Mouse (Mus musculus): Measurements from ENCODE around the gene Hip1r.

DNA sequence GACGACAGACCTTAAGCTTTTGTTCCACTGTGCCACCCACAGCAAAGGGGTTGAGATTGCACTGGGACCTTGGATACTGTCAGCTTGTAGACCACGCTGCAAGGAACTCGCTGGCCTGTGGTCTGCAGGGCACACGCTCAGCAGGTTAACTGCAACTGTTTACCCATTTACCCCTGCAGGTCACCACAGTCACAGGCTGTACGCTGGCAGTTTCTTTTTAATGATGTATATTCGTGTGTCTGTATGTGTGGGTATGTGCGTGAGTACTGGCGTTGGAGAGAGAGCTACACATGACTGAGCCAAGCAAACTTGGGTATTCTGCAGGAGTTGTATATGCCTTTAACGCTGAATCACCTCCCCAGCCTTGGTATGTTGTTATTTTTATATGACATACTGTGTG lies 45.2 kb downstream of the Hip1r start:
- no peak for TF ChIP-seq POLR2A (IDR thresholded peaks at IDR 0.05; ENCODE audit: low read depth, low read length)
- TF ChIP-seq CTCF (conservative IDR thresholded peaks at IDR 0.05; ENCODE audit: insufficient read depth, insufficient read length, low read depth, low read length) = no peak
